Mouse (Mus musculus) CH12.LX (cell line): Measurements from ENCODE around the gene Slc29a4.
A peak's percentile ranks its signal among the peaks of the same experiment; 100 is the strongest.

ENCODE experiments used
- CTCF ChIP-seq, 2 experiments: IDR thresholded peaks in 1 of 2; conservative IDR thresholded peaks in 1 of 2; 2 replicates each; pipeline ENCODE4 v1.5.1; 2011 to 2012; ENCODE audit warnings: low read depth in 2 of 2, low read length in 2 of 2, improper control_type of control experiment in 1 of 2, inconsistent platforms in 1 of 2, mild to moderate bottlenecking in 1 of 2, moderate library complexity in 1 of 2
- EP300 ChIP-seq: IDR thresholded peaks from 2 replicates; pipeline ENCODE4 v1.6.1; 2011; ENCODE audit warnings: low read length, improper control_type of control experiment

DNA sequence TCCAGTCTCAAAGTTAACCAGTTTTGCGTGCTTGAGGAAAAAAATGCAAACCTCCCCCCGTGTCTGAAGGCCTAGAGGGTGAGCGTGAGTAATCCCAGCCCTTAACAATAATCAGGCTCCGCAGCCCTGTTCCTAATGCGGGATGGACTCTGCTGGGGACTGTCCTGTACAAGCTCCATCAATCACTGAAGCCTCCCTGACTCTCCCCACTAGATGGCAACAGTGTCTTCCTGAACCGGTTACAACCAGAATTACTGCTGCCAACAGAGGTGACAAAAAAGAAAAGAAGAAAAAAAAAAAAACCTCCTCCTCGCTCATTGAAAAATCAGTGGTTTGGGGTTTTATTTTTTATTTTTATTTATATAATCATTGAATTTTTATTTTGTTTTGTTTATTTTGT lies 75.6 kb downstream of the Slc29a4 start:
- TF ChIP-seq CTCF (conservative IDR thresholded peaks at IDR 0.05 in 1 of 2, IDR thresholded peaks at IDR 0.05 in 1 of 2; ENCODE audit: low read depth in 2 of 2, low read length in 2 of 2) = peak in 1 of 2 experiments; percentile 85; a peak in 2 of 4 replicates
- TF ChIP-seq EP300 = no peak
